Mouse (Mus musculus) spleen, adult 18-20 months (tissue): Measurements from ENCODE around the gene Esrrg.

ENCODE experiments used
- DNase-seq, 2 experiments: peaks; one replicate each; pipeline ENCODE4 v3.0.0; 2022; ENCODE audit warnings: mixed read lengths in 2 of 2

Esrrg gene

DNA sequence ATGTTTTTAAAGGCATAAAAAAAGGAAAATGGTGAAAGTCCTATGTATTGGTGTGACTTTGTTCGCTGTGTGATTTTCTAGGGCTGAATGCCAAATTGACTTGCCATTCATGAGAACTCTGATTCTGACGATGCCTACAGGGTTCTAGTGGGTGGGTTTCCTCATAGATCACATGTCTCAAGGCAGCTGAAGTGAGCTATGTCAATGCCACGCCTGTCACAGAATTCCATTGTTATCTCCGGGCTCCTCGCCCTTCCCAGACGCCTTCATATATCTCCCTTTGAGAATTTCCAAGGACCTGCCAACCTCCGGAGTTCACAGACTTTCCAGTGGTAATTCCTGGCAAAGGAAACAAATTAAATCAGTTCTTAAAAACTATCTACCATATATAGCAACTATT, 493.2 kb downstream of the Esrrg start:
- no peak for DNase-seq

DNA sequence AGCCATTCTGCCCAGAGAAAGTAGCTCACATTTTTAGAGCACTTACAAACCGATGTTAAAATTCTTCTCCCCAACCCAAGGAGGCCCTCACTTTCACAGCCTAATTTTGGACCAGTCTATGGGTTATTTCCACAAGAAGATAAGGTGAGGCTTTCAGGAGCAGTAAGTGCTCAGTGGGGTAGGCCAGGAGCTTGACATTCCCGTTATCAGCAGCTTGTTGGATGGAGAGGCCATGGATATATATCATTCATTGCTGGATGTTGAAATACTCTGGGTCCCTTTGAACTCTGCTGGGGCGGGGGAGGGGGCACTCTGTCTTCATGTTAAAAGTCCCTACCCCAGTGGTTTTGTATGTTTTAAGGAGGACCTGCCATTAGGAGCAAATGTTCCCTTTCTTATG, 494.6 kb downstream of the Esrrg start:
- DNase-seq = no peak

GRCm38 (mm10) chr1:188105516-188105915, 496.9 kb downstream of the Esrrg start:
- DNase-seq = no peak

- no peak for DNase-seq
Measured at GRCm38 (mm10) chr1:188107946-188108345, 499.4 kb downstream of the Esrrg start.

DNA sequence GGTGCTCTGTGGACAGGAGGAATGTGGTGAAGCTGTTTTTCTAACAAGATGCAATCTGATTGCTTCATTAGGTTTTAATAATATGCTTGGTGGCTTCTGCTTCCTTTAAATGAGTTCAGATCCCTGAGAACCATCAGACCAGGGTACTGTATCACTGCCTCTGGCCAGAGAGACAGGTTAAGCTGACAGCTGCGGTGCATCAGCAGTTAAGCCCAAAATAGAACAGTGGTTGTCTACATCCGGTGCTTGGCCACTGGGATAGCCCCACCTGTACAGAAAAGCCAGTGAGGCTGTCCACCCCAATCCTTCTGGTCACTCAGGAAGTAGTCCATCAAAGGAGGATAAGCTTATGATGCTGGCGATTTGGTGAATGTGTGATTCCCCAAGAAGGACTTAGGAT, 503.0 kb downstream of the Esrrg start:
- DNase-seq = no peak

- DNase-seq = no peak
Measured at GRCm38 (mm10) chr1:188113240-188113639, 504.6 kb downstream of the Esrrg start.

GRCm38 (mm10) chr1:188118125-188118524, 509.5 kb downstream of the Esrrg start:
- DNase-seq = no peak

DNA sequence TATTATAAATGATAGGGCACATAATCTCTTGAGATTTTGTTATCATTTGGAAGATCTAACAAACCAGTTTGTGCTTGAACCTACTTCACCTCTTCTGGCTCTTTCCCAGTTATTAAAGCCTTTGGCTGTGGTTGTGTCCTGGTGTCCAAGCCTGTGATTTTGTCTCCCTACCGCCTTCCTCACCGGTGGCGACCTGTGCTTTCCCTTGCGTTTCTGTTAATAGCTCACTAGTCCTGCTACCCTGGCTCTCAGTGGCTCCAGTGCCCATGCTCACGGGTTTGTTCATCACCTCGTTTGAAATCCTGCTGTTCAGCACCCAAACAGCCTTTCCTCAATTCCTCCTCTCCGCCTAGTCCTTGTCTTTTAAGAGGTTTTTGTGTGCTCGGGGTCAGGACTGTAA, 511.2 kb downstream of the Esrrg start:
- no peak for DNase-seq

GRCm38 (mm10) chr1:188125521-188126021, 517.0 kb downstream of the Esrrg start:
- no peak for DNase-seq

GRCm38 (mm10) chr1:188136126-188136525, 527.5 kb downstream of the Esrrg start:
- no peak for DNase-seq

DNA sequence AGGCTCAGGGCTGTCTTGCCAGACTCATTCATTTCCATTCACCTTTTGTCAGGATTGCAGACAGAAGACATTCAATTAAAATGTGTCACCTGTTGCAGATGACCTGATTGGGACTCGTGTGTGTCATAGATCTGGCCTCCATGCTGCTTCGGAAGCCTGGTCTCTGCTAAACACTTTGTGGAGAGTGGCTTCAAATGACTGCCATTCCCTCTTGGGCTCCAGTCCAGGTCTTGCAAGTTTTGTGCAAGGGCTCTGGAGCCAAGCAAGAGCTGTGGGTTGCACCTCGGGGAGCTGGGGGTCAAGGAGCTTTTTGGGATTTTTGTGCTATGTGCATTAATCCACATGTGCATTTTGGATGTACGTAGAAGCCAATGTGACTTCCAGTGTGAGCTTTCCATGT, 530.9 kb downstream of the Esrrg start:
- DNase-seq = no peak

- no peak for DNase-seq
Measured at GRCm38 (mm10) chr1:188140221-188140620, 531.6 kb downstream of the Esrrg start.

DNA sequence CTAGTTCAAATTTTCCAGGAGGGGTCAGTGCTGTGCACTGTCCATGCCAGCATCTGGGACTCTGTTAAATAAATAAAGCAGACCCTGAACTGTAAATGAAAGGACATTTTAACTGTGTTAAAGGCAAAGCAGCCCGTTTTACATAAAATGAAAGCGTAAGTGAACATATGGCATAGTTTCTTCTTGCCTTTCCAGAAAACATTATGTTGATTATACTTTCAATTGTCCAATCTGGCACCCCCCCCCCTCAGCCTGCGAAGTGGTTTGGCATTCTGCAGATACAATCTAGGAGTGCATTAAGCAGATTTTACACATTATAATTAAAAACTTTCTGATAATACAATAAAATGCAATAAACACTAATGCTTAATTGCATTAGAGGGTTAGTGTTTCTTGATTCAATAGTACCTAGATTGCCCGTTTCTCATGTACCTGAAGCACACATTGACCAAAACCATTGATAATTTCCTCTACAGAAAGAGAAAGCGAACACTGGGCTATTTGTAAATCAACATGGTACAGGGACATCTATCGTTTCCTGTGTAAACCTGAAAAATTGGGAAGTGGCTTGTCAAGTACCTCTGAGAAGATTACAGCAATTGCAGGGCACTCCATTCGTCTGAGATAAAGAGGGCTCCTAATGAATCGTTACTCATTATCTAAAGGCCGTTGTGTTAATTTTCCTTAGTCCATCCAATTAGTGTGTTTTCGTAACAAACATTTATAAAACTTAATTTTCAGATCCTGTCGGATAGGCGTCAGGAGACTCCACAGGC, 539.0 kb downstream of the Esrrg start:
- DNase-seq = no peak

DNA sequence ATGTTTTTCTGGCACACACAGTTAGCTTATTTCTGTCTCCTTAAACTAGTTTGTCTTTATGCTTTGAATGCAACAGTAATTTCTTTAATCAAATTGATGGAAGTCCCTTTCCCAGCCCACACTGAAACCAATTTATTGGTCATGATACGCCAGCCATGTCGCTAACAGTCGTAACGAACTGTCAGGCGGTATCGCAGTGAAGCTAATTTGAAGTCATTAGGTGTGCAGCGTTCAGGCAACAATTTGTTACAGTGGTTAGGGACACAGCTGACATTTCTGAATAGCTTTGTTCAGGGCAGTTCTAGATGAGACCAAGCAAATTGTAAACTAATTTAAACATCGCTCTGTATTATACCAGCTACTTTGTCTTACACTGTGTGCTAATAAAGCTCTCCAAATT, 542.5 kb downstream of the Esrrg start:
- DNase-seq = no peak

GRCm38 (mm10) chr1:188152011-188152410, 543.4 kb downstream of the Esrrg start:
- DNase-seq = no peak

GRCm38 (mm10) chr1:188153665-188154064, 545.1 kb downstream of the Esrrg start:
- DNase-seq = no peak

DNA sequence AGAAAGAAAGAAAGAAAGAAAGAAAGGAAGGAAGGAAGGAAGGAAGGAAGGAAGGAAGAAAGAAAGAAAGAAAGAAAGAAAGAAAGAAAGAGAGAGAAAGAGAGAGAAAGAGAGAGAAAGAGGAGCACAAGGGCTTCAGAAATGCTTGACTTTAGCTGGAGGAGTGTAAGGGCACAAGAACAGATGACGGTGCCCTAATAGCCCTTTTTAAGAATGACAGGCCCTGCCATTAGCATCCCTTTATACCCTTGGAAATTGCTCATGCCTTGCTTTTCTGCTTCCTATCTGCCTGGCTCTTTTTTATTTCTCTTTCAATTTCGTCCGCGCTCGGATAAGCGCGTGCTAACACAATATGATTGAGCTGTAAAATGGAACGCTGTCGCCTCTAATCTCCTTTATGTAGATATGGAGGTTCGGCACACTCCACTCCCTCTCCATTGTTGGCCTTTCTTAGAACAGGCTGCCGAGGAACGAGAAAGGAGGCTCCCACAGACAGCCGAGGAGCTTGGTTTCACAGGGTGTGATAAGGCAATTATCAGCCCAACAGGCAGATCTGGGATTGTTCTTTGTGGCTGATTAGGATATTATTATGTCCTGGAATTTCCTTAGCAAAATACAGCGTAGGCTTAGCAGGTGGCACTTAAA, 546.0 kb downstream of the Esrrg start:
- no peak for DNase-seq

DNA sequence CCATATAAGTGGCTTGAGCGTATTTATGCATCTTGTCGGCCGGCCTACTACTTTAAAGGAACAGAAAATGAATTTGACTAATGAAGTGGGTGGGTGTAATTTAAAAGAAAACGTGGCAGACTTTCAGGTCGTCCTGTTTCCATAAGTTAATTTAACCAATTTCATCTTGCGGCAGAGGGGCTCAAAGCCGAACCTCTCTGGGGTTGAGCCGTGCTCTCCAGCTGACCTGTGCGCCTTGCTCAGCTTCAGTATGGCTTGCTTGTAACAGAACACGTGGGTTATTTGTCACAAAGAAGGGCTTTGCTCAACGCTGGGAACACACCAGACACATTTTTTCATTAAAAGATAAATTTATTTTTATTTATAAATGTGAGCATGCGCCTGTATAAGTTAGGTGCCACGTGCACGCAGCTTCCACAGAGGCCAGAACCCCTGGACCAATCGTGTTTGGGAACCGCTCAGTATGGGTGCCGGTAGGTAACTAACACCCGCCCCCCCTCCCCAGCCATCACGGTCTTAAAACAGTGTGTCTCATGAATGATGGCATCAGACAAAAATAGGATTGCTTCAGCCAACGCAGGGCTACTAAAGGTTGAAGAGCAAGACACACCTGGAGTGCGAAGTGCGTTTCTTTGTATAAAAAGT, 546.7 kb downstream of the Esrrg start:
- no peak for DNase-seq

GRCm38 (mm10) chr1:188156520-188156919, 547.9 kb downstream of the Esrrg start:
- DNase-seq = no peak

- no peak for DNase-seq
Measured at GRCm38 (mm10) chr1:188157237-188157955, 548.8 kb downstream of the Esrrg start.

- DNase-seq = no peak
Measured at GRCm38 (mm10) chr1:188158675-188159074, 550.1 kb downstream of the Esrrg start.

GRCm38 (mm10) chr1:188159108-188159507, 550.5 kb downstream of the Esrrg start:
- DNase-seq = no peak

GRCm38 (mm10) chr1:188163058-188163457, 554.5 kb downstream of the Esrrg start:
- no peak for DNase-seq
